Comparison of ENCODE assay signal across 9 mouse cellular contexts in the genomic region with DNA sequence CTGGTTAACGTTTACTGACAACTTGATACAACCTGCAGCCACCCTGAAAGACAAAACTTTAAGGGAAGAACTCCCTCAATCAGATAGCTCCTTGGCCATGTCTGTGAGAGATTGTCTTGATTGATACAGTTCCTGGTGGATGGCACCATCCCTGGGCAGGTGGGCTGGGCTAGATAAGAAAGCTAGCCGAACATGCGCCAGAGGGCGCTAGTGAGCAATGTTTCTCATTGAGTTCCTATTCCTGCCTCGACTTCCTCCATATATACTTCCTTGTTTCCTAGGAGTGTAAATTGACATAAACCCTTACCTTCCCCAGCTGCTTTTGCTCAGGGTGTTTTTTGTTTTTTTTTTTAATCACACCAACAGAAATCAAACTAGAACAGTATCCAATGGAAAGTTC. TPM values are rescaled to one million over a fixed set of nuclear protein-coding genes. Genes with fewer than 3 reads are reported as not detected.
DNase-seq lines count a peak whose midpoint lies in the region; ATAC-seq and TF ChIP-seq lines count a peak whose summit lies in the region.
"Had no signal": no experiment of that assay in that cellular context is flagged by ENCODE, and none has a peak within 500 bp of the region (broad histone marks: within the 10 kb centered on the region; RNA-seq: fewer than 3 reads in every experiment).

No protein-coding gene starts in this region.

- no peak overlapping the region for H3K4me3 ChIP-seq in forebrain, embryonic 10.5 days
- H3K4me3 ChIP-seq in forebrain, embryonic 16.5 days (replicated peaks; ENCODE audit: low read length): no peak overlapping the region
- no peak overlapping the region for H3K4me3 ChIP-seq in olfactory bulb, adult 2 months (ENCODE audit: insufficient read depth, low read depth, low read length)
- H3K4me3 ChIP-seq: myocyte had no signal

- no peaks in the 10 kb centered on the region for H3K36me3 ChIP-seq in forebrain, embryonic 10.5 days (replicated peaks)
- no peaks in the 10 kb centered on the region for H3K36me3 ChIP-seq in forebrain, embryonic 16.5 days (ENCODE audit: control insufficient read depth, insufficient read depth)

- no peak for TF ChIP-seq POLR2A in olfactory bulb, adult 2 months (IDR thresholded peaks at IDR 0.05; ENCODE audit: insufficient read depth, low read depth, low read length)

- no peak overlapping the region for H3K27ac ChIP-seq in forebrain, embryonic 10.5 days
- H3K27ac ChIP-seq in forebrain, embryonic 16.5 days (ENCODE audit: low read length): no peak overlapping the region
- H3K27ac ChIP-seq in olfactory bulb, adult 2 months (ENCODE audit: insufficient read depth, low read depth, low read length): no peak overlapping the region

- no peak overlapping the region for H3K4me2 ChIP-seq in forebrain, embryonic 16.5 days (ENCODE audit: low read length)

- peak; percentile 24 for DNase-seq in forebrain, embryonic 10.5 days (ENCODE audit: extremely low spot score, low spot score)
- DNase-seq in right cerebral cortex, adult 2 months (ENCODE audit: low spot score in 2 of 2): peak; percentile 33 to 48
- no peak for DNase-seq in right cerebral cortex, postnatal 25 days
- peak; percentile 47 to 64 for DNase-seq in layer of hippocampus, postnatal 10 days (ENCODE audit: low spot score in 2 of 2)
- no peak for DNase-seq in Muller cell, postnatal 12 days (ENCODE audit: inconsistent ontology term)

- no peaks in the 10 kb centered on the region for H3K4me1 ChIP-seq in forebrain, embryonic 10.5 days
- no peaks in the 10 kb centered on the region for H3K4me1 ChIP-seq in forebrain, embryonic 16.5 days (replicated peaks; ENCODE audit: control insufficient read depth, insufficient read depth, low read length)
- no peaks in the 10 kb centered on the region for H3K4me1 ChIP-seq in olfactory bulb, adult 2 months (ENCODE audit: control insufficient read depth, insufficient read depth, low read length)

- H3K27me3 ChIP-seq in forebrain, embryonic 10.5 days (ENCODE audit: poor library complexity, severe bottlenecking): no peaks in the 10 kb centered on the region
- H3K27me3 ChIP-seq in forebrain, embryonic 16.5 days (replicated peaks; ENCODE audit: control insufficient read depth, insufficient read depth, low read length): 0 out of 2 replicates have a peak, but pooled peaks cover 3% of the 10 kb centered on the region

- WGBS in forebrain, embryonic 10.5 days: 42% methylated on average over 5 of the region's 5 CpGs
- WGBS in forebrain, embryonic 16.5 days: 32% methylated on average over 5 of the region's 5 CpGs
- WGBS in olfactory bulb, adult 2 months: 45% methylated on average over 5 of the region's 5 CpGs

- ATAC-seq in forebrain, embryonic 16.5 days: no peak
- 0 out of 2 replicates have a peak, but pooled peaks have one; percentile 28 for ATAC-seq in common myeloid progenitor, adult 5-6 weeks (replicated peaks; ENCODE audit: low read depth, poor library complexity, severe bottlenecking)

- H3K9me3 ChIP-seq in forebrain, embryonic 10.5 days: no peaks in the 10 kb centered on the region
- H3K9me3 ChIP-seq in forebrain, embryonic 16.5 days (ENCODE audit: control insufficient read depth, low read length): 0 out of 2 replicates have a peak, but pooled peaks cover 2% of the 10 kb centered on the region

- no peak overlapping the region for H3K9ac ChIP-seq in forebrain, embryonic 16.5 days (replicated peaks; ENCODE audit: low read depth, low read length)

- TF ChIP-seq CTCF in olfactory bulb, adult 2 months (IDR thresholded peaks at IDR 0.05; ENCODE audit: insufficient read depth, low read depth, low read length): peak; percentile 35; the same call in 1 of the 2 replicates

RNA-seq across cellular contexts. Expression of gene Lclat1, which starts 11.3 kb away (rescaled TPM):
- 10.4 and 10.9 TPM in 2 replicates for polyA plus RNA-seq in forebrain, embryonic 10.5 days (2016; fragmentation: Nextera tagmentation; extraction: Ambion mirVana)
- polyA plus RNA-seq in forebrain, embryonic 16.5 days (2015; fragmentation: Nextera tagmentation; extraction: Ambion mirVana): 9.6 and 9.8 TPM in 2 replicates
- total RNA-seq in common myeloid progenitor, adult 5-6 weeks (2017): 5.7 and 11.1 TPM in 2 replicates
- total RNA-seq in layer of hippocampus, postnatal 10 days (2021): 10 to 100 TPM; 35.5 to 39.9 TPM
- polyA plus RNA-seq in olfactory bulb, adult 2 months (2012; ENCODE audit: insufficient read depth, insufficient read length, low replicate concordance, missing spikeins): not detected in 2 replicates

Comparison
In these comparisons a context has a peak if more than half of its experiments do, and no peak if none do; other contexts are left out.
1. DNase-seq: peak in forebrain, embryonic 10.5 days (single experiment), right cerebral cortex, adult 2 months (2 of 2) and layer of hippocampus, postnatal 10 days (2 of 2); none in right cerebral cortex, postnatal 25 days (single experiment) and Muller cell, postnatal 12 days (single experiment).
2. RNA of gene Lclat1, which starts 11.3 kb away (polyA plus RNA-seq): 10.4 to 10.9 TPM in forebrain, embryonic 10.5 days and 9.6 to 9.8 TPM in forebrain, embryonic 16.5 days; not detected in olfactory bulb, adult 2 months; every median in the first group is over 10 times any median in the second.